Mouse (Mus musculus) small intestine, adult 2 months (tissue): ENCODE data around the gene Sertad2. TPM values are rescaled to one million over a fixed set of nuclear protein-coding genes. Genes with fewer than 3 reads are reported as not detected.

Experiments used
- H3K27ac ChIP-seq: fragments of 200-500 bp; 2 replicates; pipeline ENCODE4 v1.5.1; 2012; ENCODE audit warnings: low read depth, low read length, control low read depth, inconsistent platforms; ENCODE audit not compliant: insufficient read depth
- H3K27me3 ChIP-seq: fragments of 200-500 bp; 2 replicates; pipeline ENCODE4 v1.6.1; 2012; ENCODE audit warnings: mild to moderate bottlenecking, moderate library complexity, low read length, inconsistent platforms; ENCODE audit not compliant: control insufficient read depth, insufficient read depth
- H3K36me3 ChIP-seq: fragments of 200-500 bp; 2 replicates; pipeline ENCODE4 v1.6.1; 2012; ENCODE audit warnings: mild to moderate bottlenecking, low read length, control low read depth, inconsistent platforms; ENCODE audit not compliant: control insufficient read depth, insufficient read depth
- H3K4me1 ChIP-seq: fragments of 200-500 bp; 2 replicates; pipeline ENCODE4 v1.6.1; 2012; ENCODE audit warnings: low read length, inconsistent platforms, mixed read lengths; ENCODE audit not compliant: control insufficient read depth, insufficient read depth, insufficient read length
- H3K4me3 ChIP-seq: fragments of 200-500 bp; 2 replicates; pipeline ENCODE4 v1.5.1; 2012; ENCODE audit warnings: low read depth, mild to moderate bottlenecking, control low read depth, inconsistent platforms, low read length, moderate library complexity
- CTCF ChIP-seq: fragments of 200-500 bp; IDR thresholded peaks from 2 replicates; pipeline ENCODE4 v1.5.1; 2012; ENCODE audit warnings: low read depth, mild to moderate bottlenecking, control low read depth, inconsistent platforms, low read length, moderate library complexity, mixed read lengths; ENCODE audit not compliant: insufficient replicate concordance, insufficient read length; ENCODE audit errors: extremely low read depth
- POLR2A ChIP-seq: fragments of 200-500 bp; IDR thresholded peaks from 2 replicates; pipeline ENCODE4 v1.6.1; 2012; ENCODE audit warnings: low read depth, mild to moderate bottlenecking, control low read depth, inconsistent platforms, low read length, moderate library complexity
- WGBS: fragments of 180-500 bp; shearing (Covaris S2); methylation state at CpG from one replicate; pipeline ENCODE4 v1.1.7; 2018; 5-methylcytosine and 5-hydroxymethylcytosine counted together
- polyA plus RNA-seq: library from polyadenylated mRNA; depleted of rRNA; stranded (reverse); fragments of >200 nt; gene quantifications from 2 replicates; pipeline ENCODE4 v1.2.3, GENCODE M21; 2012

Sertad2 gene
- polyA plus RNA-seq, 1 experiment: 47.8 TPM

DNA sequence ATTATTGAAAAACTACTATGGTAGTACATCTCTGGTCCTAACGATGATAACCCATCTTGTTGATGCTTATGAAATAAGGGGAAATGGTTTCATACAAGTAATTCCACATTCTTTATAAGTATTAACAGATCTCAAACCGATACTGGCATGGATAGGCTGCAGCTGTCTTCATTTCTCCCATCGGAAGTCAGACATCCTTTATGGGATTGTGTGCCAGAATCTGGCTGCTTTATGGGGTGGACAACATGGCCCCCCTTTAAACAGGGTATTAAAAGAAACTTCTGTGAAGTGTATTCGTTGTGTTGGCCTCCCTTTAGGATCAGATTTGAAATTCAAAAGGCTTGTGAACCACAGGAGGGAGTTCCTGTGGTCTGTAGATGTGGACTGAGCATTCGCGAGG, 103.1 kb downstream of the Sertad2 start:
- TF ChIP-seq POLR2A (no peak), CTCF (no peak)
- WGBS: 82% methylated on average over 6 of the region's 6 CpGs
- Histone ChIP-seq H3K27me3 (no peaks in the 10 kb centered on the region), H3K27ac (no peak overlapping the region), H3K4me1 (peaks cover 5% of the 10 kb centered on the region; the same call in 1 of the 2 replicates), H3K36me3 (peaks cover 22% of the 10 kb centered on the region), H3K4me3 (no peak overlapping the region)

GRCm38 (mm10) chr11:20646986-20647726, 104.1 kb downstream of the Sertad2 start:
- Histone ChIP-seq H3K4me1 (peaks cover 5% of the 10 kb centered on the region; the same call in 1 of the 2 replicates), H3K27me3 (no peaks in the 10 kb centered on the region), H3K27ac (no peak overlapping the region), H3K4me3 (no peak overlapping the region), H3K36me3 (peaks cover 22% of the 10 kb centered on the region)
- 79% methylated on average over 10 of the region's 10 CpGs for WGBS
- no peak for TF ChIP-seq CTCF
- TF ChIP-seq POLR2A: no peak

GRCm38 (mm10) chr11:20647902-20648625, 105.0 kb downstream of the Sertad2 start:
- 71% methylated on average over 19 of the region's 19 CpGs for WGBS
- Histone ChIP-seq H3K27ac (no peak overlapping the region), H3K27me3 (no peaks in the 10 kb centered on the region), H3K36me3 (peaks cover 24% of the 10 kb centered on the region), H3K4me1 (peaks cover 5% of the 10 kb centered on the region; the same call in 1 of the 2 replicates), H3K4me3 (no peak overlapping the region)
- no peak for TF ChIP-seq POLR2A
- no peak for TF ChIP-seq CTCF

- 0 out of 2 replicates have a peak, but pooled peaks cover 2% of the 10 kb centered on the region for H3K4me1 ChIP-seq
- TF ChIP-seq POLR2A: no peak
- no peak for TF ChIP-seq CTCF
- H3K27me3 ChIP-seq: no peaks in the 10 kb centered on the region
- peaks cover 29% of the 10 kb centered on the region for H3K36me3 ChIP-seq
- H3K4me3 ChIP-seq: no peak overlapping the region
- WGBS: 93% methylated on average over 5 of the region's 5 CpGs
- no peak overlapping the region for H3K27ac ChIP-seq
These were observed 106.4 kb downstream of the Sertad2 start for GRCm38 (mm10) chr11:20649477-20649876.

DNA sequence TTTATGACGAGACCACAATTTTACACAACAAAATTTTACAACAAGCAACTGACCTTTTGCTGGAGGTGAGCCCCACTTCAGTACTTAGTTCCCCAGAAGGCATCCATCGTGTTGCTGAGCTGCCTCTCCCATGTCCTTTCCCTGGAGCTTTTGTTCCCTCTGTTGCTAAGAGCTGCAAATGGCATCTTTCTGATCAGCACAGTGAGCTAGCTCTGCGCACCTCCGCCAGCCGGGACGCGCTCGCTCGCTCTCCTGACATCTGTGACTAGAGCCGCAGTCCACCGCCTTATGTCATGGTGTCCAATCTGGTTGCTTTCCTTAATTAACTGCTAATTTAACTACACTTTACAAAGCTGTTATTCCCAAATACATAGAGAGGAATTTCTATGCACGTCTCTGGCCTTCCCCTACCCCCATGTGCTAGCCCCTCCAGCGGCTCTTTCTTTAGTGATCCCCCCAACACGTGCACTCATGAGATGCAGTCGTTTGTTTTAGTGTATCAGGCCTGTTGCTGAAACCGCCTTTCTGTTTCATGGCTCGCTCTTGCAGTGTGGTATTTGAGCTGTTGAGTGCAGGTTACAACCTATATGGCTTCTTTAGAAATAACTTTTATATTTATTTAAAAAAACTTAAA, 107.1 kb downstream of the Sertad2 start:
- Histone ChIP-seq H3K36me3 (peaks cover 31% of the 10 kb centered on the region), H3K27me3 (no peaks in the 10 kb centered on the region), H3K4me3 (no peak overlapping the region), H3K4me1 (0 out of 2 replicates have a peak, but pooled peaks cover 2% of the 10 kb centered on the region), H3K27ac (no peak overlapping the region)
- no peak for TF ChIP-seq CTCF
- TF ChIP-seq POLR2A: no peak
- WGBS: 95% methylated on average over 17 of the region's 17 CpGs

DNA sequence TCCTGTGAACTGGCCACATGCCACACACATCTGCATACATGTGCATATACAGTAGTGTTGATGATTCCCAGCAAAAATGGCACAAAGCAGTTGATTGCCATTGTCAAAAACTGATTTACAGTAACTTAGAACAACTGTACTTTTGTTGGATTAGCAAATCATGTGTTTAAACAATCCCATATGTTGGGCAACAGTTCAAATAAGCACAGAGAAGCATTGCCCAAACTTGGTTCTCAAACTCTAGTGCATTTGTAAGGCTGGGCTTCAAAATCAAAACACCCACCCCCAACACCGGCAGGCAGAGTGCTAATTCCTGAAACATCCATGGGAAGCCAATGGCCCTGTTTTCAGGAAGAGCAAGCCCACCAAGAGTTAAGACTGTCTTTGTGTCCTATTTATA, 108.1 kb downstream of the Sertad2 start:
- peaks cover 31% of the 10 kb centered on the region for H3K36me3 ChIP-seq
- no peak overlapping the region for H3K27ac ChIP-seq
- TF ChIP-seq POLR2A: no peak
- TF ChIP-seq CTCF: no peak
- no peak overlapping the region for H3K4me3 ChIP-seq
- H3K27me3 ChIP-seq: no peaks in the 10 kb centered on the region
- WGBS: 73% methylated on average over 1 of the region's 1 CpGs
- H3K4me1 ChIP-seq: 0 out of 2 replicates have a peak, but pooled peaks cover 5% of the 10 kb centered on the region
